Mouse (Mus musculus) induced T-regulatory cell, adult 2 months (primary cell): ENCODE results near the gene Lcn9.
"Not testable (repeated sequence)": the region's sequence is repeated elsewhere in the genome, so short reads cannot be mapped to it uniquely, and the experiment has no call there.

Source experiments
- DNase-seq: peaks from one replicate; pipeline ENCODE4 v3.0.0-alpha.2; 2012; ENCODE audit warnings: low read depth

Gene Lcn9

DNA sequence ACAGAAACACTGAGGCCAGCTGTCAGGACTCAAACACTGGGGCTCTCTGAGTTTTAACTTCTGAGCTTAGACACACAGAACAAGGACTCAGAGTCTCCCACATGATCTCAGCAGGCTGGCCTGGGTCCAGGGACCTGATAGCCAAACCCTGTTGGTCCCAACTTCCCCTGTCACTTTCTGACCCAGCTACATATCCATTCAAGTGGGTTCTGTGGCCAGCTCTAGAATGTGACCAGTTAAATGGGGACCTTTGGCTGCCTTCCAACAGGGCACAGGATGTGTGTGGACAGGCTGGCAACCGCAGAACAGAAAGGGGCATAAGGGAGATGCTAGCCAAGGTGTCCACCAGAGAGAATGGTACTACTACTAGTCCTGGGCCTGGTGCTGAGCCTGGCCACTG, at the start of gene Lcn9:
Gene Lcn9, plus strand, starts transcription at position 348 of the 400 bp plus-strand sequence.
- DNase-seq: no peak

- no peak for DNase-seq
These were observed 49.4 kb upstream of the Lcn9 start for GRCm38 (mm10) chr2:25773507-25773906.

- no peak for DNase-seq
These were observed 48.3 kb upstream of the Lcn9 start for GRCm38 (mm10) chr2:25774640-25775039.

DNA sequence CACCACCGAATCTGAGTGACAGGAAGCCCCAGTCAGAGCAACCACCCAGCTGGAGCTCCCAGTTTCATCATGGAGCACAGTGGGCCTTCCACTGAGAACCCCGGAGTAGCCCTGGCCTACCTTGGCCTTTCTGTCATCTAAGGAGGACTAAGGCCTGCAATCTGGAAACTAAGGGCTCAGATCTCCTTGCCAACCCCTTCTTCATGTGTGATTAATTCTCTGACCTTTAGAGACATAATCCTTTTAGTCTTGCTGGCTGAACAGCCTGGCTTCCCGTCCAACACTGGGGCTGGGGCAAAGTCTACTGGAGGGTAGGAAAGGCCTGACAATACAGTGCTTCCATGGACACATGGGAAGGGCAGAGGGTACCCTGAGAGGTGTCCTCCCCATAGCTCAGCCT, 47.0 kb upstream of the Lcn9 start:
- DNase-seq: no peak

DNA sequence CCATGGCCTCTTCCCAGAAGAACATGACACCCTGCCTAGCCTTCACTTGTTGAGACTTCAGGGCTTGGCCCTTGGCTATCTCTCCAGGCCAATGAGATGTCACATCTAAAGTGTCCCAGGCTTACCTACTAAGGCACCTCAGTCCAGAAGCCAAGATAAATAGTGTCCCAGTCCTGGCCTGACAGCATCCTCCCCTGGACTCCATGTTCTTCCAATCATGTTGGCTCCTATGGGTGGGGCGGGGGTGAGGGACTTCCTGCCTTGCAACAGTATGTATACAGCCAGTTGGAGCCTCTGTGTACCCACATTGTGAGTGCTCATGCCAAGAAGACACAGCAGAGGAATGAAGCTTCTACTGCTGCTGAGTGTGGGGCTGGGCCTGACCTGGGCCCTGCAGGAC, 46.2 kb upstream of the Lcn9 start, which contains the start of gene Lcn11:
Gene Lcn11, plus strand, starts transcription at position 301 of the 400 bp plus-strand sequence.
- DNase-seq: no peak

DNA sequence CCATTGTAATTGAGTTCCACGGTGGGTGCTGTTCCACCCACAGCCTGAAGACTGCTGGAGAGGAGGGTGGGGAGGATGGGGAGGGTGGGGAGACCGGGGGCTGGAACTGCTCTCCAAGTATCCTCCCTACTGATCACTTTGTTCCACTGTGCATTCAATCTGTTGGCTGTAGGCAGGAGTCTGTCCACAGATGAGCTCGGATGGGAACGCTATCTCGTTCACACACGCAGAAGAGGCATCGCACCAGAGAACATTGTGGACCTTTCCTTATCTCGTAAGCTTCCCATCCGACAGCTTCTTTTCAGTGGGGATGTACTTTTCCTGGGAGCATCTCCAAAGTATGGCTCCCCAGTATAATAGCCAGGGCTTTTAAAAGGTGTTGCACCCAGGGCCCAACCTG, 43.9 kb upstream of the Lcn9 start:
- DNase-seq: no peak

- DNase-seq: no peak
These were observed 42.0 kb upstream of the Lcn9 start for GRCm38 (mm10) chr2:25780921-25781320.

DNA sequence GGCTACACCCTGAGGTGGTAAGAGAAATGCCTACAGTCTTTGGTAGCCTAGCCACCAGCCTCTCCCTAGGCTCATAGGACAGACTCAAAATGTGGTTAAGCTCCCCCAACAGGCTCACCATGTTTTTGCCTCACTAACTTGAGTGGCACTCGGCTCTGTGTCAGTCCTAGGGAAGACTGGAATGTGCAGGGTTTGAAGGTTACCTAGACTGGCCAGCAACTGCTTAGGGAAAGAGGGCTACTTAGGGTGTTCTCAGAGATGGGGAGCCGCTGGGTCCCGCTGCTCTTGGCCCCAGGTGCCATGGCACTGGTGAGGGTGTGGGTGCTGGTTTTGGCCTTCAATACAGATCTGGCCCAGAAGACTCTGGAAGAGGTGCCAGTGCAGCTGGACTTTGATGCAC, 41.0 kb upstream of the Lcn9 start, which contains the start of gene Gm13539:
Gene Gm13539, plus strand, starts transcription at position 301 of the 400 bp plus-strand sequence.
- no peak for DNase-seq

GRCm38 (mm10) chr2:25785573-25786322, 37.2 kb upstream of the Lcn9 start:
- no peak for DNase-seq

- DNase-seq: no peak
These were observed 33.9 kb upstream of the Lcn9 start for GRCm38 (mm10) chr2:25789092-25789491.

GRCm38 (mm10) chr2:25797635-25798034, 25.3 kb upstream of the Lcn9 start:
- no peak for DNase-seq

- DNase-seq: no peak
These were observed 24.9 kb upstream of the Lcn9 start for GRCm38 (mm10) chr2:25798065-25798464.

DNA sequence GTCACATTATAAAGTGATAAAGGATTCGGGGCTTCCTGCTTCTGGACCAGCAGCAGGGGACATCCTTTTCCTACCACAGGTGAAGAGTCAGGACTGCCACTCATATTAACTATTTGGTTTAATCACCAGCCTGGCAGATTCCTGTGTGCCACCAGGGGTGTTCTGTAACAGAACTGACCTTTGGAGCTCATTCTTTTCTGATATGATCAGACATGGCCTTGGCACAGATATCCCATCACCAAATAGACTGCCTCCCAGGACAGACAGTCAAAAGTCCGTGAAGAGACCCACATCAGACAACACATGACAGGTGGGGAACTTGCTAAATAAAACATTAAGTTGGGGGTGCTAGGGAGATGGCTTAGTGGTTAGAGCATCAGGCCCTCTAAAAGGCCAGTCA, 11.2 kb upstream of the Lcn9 start:
- DNase-seq: no peak

DNA sequence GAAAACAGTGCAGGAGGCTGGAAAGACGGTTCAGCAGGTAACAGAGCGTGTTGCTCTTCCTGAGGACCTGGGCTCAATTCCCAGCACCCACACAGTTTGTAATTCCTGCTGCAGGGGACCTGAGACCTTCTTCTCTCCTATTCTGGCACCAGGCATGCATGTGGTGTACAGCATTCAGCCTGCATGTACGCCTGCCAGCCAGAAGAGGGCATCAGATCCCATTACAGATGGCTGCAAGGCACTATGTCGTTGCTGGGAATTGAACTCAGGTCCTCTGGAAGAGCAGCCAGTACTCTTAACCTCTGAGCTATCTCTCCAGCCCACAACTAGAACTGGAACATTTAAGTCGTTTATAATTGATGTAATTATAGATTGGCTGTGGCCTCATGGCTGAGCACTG, 9.6 kb upstream of the Lcn9 start:
- DNase-seq: no peak

DNA sequence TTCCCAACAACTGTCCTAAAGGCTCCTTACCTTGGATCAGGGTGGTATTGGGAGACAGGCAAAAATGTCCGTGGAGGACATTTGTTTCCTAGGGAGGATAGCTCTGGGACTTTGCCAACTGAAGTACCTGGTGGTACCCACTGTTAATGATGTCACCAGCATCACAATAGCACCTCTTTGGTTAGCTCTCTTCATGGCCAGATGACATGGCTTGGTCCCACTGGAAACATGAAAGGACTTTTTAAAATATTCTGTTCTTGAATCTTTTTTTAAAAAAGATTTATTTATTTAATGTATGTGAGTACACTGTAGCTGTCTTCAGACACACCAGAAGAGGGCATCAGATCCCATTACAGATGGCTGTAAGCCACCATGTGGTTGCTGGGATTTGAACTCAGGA, 7.2 kb upstream of the Lcn9 start, which contains the start of gene Glt6d1:
Gene Glt6d1, minus strand, starts transcription at position 101 of the 400 bp plus-strand sequence.
- DNase-seq: not testable (repeated sequence)

DNA sequence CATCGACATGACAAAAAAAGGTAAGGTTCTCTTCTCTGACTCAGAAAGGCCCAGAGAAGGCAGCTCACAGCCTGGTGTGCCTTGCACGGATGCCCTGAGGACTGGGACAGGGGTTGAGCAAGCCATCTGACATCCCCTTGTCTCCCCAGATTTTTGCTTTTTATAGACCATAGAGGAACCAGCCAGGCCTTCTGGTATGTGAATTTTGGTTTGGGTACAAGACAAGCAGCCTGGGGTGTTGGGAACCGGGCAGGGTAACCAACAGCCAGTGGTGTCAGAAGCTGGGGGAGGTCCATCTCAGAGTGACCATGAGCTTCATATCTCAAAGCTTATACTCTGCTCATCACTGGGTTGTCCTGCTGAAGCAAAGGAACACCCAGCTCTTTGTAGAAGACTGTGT, 1.8 kb downstream of the Lcn9 start:
- no peak for DNase-seq

GRCm38 (mm10) chr2:25828344-25828947, 5.5 kb downstream of the Lcn9 start:
- DNase-seq: peak; percentile 23

- DNase-seq: no peak
These were observed 7.8 kb downstream of the Lcn9 start for GRCm38 (mm10) chr2:25830786-25831185.

DNA sequence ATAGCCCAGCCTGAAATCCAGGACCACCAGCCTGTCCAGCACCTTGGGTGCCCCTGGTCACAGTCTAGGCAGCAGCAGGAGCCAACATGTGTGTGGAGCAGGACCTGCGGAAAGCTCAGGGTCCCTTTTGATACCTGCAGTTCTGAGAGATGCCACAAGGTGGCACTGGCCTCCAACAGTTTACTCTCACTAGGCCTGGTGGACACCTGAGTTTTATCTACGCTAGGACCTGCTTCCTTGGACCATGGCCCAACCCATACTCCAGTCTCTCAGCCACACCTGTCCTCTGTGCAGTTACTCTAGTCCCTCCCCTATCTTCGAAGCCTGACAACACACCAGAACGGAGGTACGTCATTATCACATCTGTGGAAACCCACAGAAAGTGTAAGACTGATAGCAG, 13.3 kb downstream of the Lcn9 start:
- DNase-seq: peak; percentile 79

GRCm38 (mm10) chr2:25842161-25842560, 19.2 kb downstream of the Lcn9 start:
- DNase-seq: no peak

DNA sequence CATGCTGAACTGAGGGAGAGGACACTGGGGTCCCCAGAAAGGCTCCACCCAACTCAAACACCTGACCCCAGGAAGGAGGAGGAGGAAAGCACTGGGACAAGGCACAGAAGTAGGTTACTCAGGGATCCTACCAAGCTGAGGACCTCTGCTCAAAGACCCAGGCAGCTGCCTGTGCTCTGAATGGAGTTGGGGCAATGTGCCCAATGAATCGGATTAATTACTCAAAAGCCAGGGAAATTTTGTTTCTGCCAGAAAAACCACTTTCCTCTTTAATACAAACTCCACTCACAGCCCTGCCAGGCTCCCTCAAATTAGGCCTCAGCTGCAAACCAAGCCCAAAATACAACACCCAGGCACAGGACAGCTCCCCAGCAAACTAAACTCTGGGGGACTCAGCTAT, 19.8 kb downstream of the Lcn9 start:
- no peak for DNase-seq

GRCm38 (mm10) chr2:25844097-25844496, 21.1 kb downstream of the Lcn9 start:
- DNase-seq: no peak

GRCm38 (mm10) chr2:25846516-25846915, 23.6 kb downstream of the Lcn9 start:
- DNase-seq: no peak

GRCm38 (mm10) chr2:25847226-25847625, 24.3 kb downstream of the Lcn9 start, which contains the start of gene Sohlh1:
Gene Sohlh1 (minus strand): TSS chr2:25847248.
- DNase-seq: no peak
